ENCODE assay signal across 32 mouse cellular contexts in the genomic region with DNA sequence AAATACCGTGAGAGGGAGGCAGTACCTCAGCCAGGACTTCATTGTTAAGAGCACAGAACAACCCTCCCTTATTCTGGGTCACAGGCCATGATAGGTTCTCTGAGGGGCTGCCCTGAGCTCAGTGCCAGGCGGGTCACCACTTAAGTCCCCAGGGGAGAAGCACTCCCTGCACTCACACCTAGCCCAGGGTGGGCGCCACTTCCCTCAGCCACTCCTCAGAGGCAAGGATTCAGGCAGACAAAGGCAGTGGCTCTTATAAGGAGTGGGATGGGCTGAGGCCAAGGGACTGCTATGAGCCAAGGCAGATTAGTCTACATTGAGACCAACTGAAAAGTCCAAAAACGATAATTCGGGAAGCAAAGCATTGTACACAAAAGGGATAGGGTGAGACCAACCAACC. TPM values are rescaled to one million over a fixed set of nuclear protein-coding genes. Genes with fewer than 3 reads are reported as not detected.
DNase-seq lines count a peak whose midpoint lies in the region; ATAC-seq and TF ChIP-seq lines count a peak whose summit lies in the region.
"Had no signal": no experiment of that assay in that cellular context is flagged by ENCODE, and none has a peak within 500 bp of the region (broad histone marks: within the 10 kb centered on the region; RNA-seq: fewer than 3 reads in every experiment).

No protein-coding gene starts in this region.

- H3K27me3 ChIP-seq in heart, embryonic 10.5 days (ENCODE audit: insufficient read depth, poor library complexity, severe bottlenecking) = no peaks in the 10 kb centered on the region
- no peaks in the 10 kb centered on the region for H3K27me3 ChIP-seq in lung, postnatal 0 days (replicated peaks; ENCODE audit: insufficient read depth, low read length)
- H3K27me3 ChIP-seq in limb, embryonic 10.5 days (ENCODE audit: low read depth, poor library complexity, severe bottlenecking) = no peaks in the 10 kb centered on the region
- no peaks in the 10 kb centered on the region for H3K27me3 ChIP-seq in stomach, postnatal 0 days (ENCODE audit: control insufficient read depth, insufficient read depth, low read length)
- H3K27me3 ChIP-seq: embryonic facial prominence, embryonic 12.5 days; forebrain, embryonic 12.5 days; liver, embryonic 13.5 days; stomach, embryonic 15.5 days had no signal

- H3K4me1 ChIP-seq in heart, embryonic 10.5 days = peaks cover 67% of the 10 kb centered on the region
- H3K4me1 ChIP-seq in lung, postnatal 0 days (ENCODE audit: insufficient read depth, low read depth, low read length) = peaks cover 35% of the 10 kb centered on the region
- H3K4me1 ChIP-seq in limb, embryonic 10.5 days = peaks cover 40% of the 10 kb centered on the region
- peaks cover 13% of the 10 kb centered on the region for H3K4me1 ChIP-seq in stomach, postnatal 0 days (replicated peaks; ENCODE audit: control insufficient read depth, insufficient read depth)

- H3K9ac ChIP-seq in lung, postnatal 0 days (replicated peaks; ENCODE audit: low read depth) = no peak overlapping the region
- 0 out of 2 replicates have a peak overlapping the region, but pooled peaks have one; percentile 2 for H3K9ac ChIP-seq in stomach, postnatal 0 days (ENCODE audit: low read length)
- H3K9ac ChIP-seq: embryonic facial prominence, embryonic 12.5 days; forebrain, embryonic 12.5 days; hindbrain, embryonic 14.5 days; stomach, embryonic 15.5 days had no signal

- peak overlapping the region; percentile 13; the same call in 1 of the 2 replicates for H3K27ac ChIP-seq in heart, embryonic 10.5 days
- peak overlapping the region; percentile 87 for H3K27ac ChIP-seq in lung, postnatal 0 days (ENCODE audit: low read length)
- 0 out of 2 replicates have a peak overlapping the region, but pooled peaks have one; percentile 30 for H3K27ac ChIP-seq in limb, embryonic 10.5 days
- H3K27ac ChIP-seq in stomach, postnatal 0 days (replicated peaks) = 0 out of 2 replicates have a peak overlapping the region, but pooled peaks have one; percentile 67
- H3K27ac ChIP-seq: embryonic facial prominence, embryonic 12.5 days; hindbrain, embryonic 14.5 days; stomach, embryonic 15.5 days had no signal

- DNase-seq in heart, embryonic 10.5 days (ENCODE audit: low spot score) = no peak
- no peak for DNase-seq in heart, postnatal 4 days
- peak; percentile 72 for DNase-seq in lung, postnatal 0 days (ENCODE audit: low spot score)
- DNase-seq in lung, postnatal 10 days = no peak
- no peak for DNase-seq in limb, embryonic 10.5 days (ENCODE audit: low spot score)
- DNase-seq in stomach, postnatal 0 days (ENCODE audit: low spot score) = no peak
- no peak for DNase-seq in frontal cortex, postnatal 14 days (ENCODE audit: low spot score in 2 of 2)
- DNase-seq: adrenal gland, adult 8-10 months; cerebellum, adult 18-20 months; cerebellum, postnatal 25 days; gastrocnemius, postnatal 25 days; heart, postnatal 36 days; kidney, adult 18-20 months; kidney, postnatal 4 days; liver, embryonic 13.5 days had no signal

- no peak overlapping the region for H3K4me2 ChIP-seq in lung, postnatal 0 days (replicated peaks; ENCODE audit: low read depth, low read length)
- no peak overlapping the region for H3K4me2 ChIP-seq in stomach, postnatal 0 days (replicated peaks; ENCODE audit: low read depth)
- H3K4me2 ChIP-seq: embryonic facial prominence, embryonic 12.5 days; forebrain, embryonic 12.5 days; hindbrain, embryonic 14.5 days; liver, embryonic 13.5 days; stomach, embryonic 15.5 days had no signal

- WGBS in heart, embryonic 10.5 days = 83% methylated on average over 5 of the region's 5 CpGs
- WGBS in lung, postnatal 0 days = 60% methylated on average over 5 of the region's 5 CpGs
- WGBS in limb, embryonic 10.5 days = 86% methylated on average over 5 of the region's 5 CpGs
- WGBS in stomach, postnatal 0 days = 77% methylated on average over 5 of the region's 5 CpGs

- peak; percentile 33 for ATAC-seq in lung, postnatal 0 days
- ATAC-seq in stomach, postnatal 0 days (ENCODE audit: low FRiP score, low TSS enrichment) = no peak
- ATAC-seq: activated CD4-positive, CD25-positive, alpha-beta regulatory T cell, adult 4 months; inflammation-experienced regulatory T-cells, adult 6 months; midbrain, embryonic 16.5 days had no signal

- no peak for TF ChIP-seq CTCF in lung, postnatal 0 days (IDR thresholded peaks at IDR 0.05)
- TF ChIP-seq CTCF in stomach, postnatal 0 days (IDR thresholded peaks at IDR 0.05; ENCODE audit: low read depth) = no peak

- no peaks in the 10 kb centered on the region for H3K9me3 ChIP-seq in heart, embryonic 10.5 days
- H3K9me3 ChIP-seq in lung, postnatal 0 days (ENCODE audit: low read length) = no peaks in the 10 kb centered on the region
- H3K9me3 ChIP-seq in limb, embryonic 10.5 days (replicated peaks) = no peaks in the 10 kb centered on the region
- H3K9me3 ChIP-seq in stomach, postnatal 0 days (ENCODE audit: control insufficient read depth, low read length) = no peaks in the 10 kb centered on the region
- H3K9me3 ChIP-seq: embryonic facial prominence, embryonic 12.5 days; forebrain, embryonic 12.5 days; liver, embryonic 13.5 days; midbrain, embryonic 10.5 days; stomach, embryonic 15.5 days had no signal

- no peak overlapping the region for H3K4me3 ChIP-seq in heart, embryonic 10.5 days
- H3K4me3 ChIP-seq in lung, postnatal 0 days (ENCODE audit: low read depth, low read length) = no peak overlapping the region
- H3K4me3 ChIP-seq in limb, embryonic 10.5 days = no peak overlapping the region
- no peak overlapping the region for H3K4me3 ChIP-seq in stomach, postnatal 0 days (ENCODE audit: low read depth, low read length)
- H3K4me3 ChIP-seq: embryonic facial prominence, embryonic 12.5 days; forebrain, embryonic 12.5 days; liver, embryonic 13.5 days; midbrain, embryonic 10.5 days; myocyte; stomach, embryonic 15.5 days had no signal

- peaks cover 48% of the 10 kb centered on the region for H3K36me3 ChIP-seq in heart, embryonic 10.5 days
- H3K36me3 ChIP-seq in lung, postnatal 0 days (ENCODE audit: insufficient read depth, low read length) = no peaks in the 10 kb centered on the region
- H3K36me3 ChIP-seq in limb, embryonic 10.5 days = peaks cover 81% of the 10 kb centered on the region
- H3K36me3 ChIP-seq in stomach, postnatal 0 days (ENCODE audit: control insufficient read depth, insufficient read depth, low read length) = no peaks in the 10 kb centered on the region; the same call in 1 of the 2 replicates

- no peak for TF ChIP-seq EP300 in lung, postnatal 0 days (IDR thresholded peaks at IDR 0.05)
- no peak for TF ChIP-seq EP300 in stomach, postnatal 0 days (optimal IDR thresholded peaks at IDR 0.05)

RNA-seq across cellular contexts. Expression of a gene that starts 6.6 kb away (rescaled TPM):
- 127 and 133 TPM in 2 replicates for polyA plus RNA-seq in heart, embryonic 10.5 days (2016; fragmentation: Nextera tagmentation; extraction: Ambion mirVana)
- total RNA-seq in heart, postnatal 4 days (2021) = 10 to 100 TPM; 52.8 to 56.0 TPM
- polyA plus RNA-seq in lung, postnatal 0 days (2015; fragmentation: Nextera tagmentation; extraction: Ambion mirVana) = 86.9 and 97.1 TPM in 2 replicates
- 152 and 166 TPM in 2 replicates for polyA plus RNA-seq in limb, embryonic 10.5 days (2016; fragmentation: Nextera tagmentation; extraction: Ambion mirVana)
- 53.1 and 53.8 TPM in 2 replicates for polyA plus RNA-seq in stomach, postnatal 0 days (2015; fragmentation: Nextera tagmentation; extraction: Ambion mirVana)

RNA-seq across cellular contexts. Expression of a gene that starts 15.2 kb away (rescaled TPM):
- not detected in 2 replicates for polyA plus RNA-seq in heart, embryonic 10.5 days (2016; fragmentation: Nextera tagmentation; extraction: Ambion mirVana)
- not detected for total RNA-seq in heart, postnatal 4 days (2021)
- not detected in 2 replicates for polyA plus RNA-seq in lung, postnatal 0 days (2015; fragmentation: Nextera tagmentation; extraction: Ambion mirVana)
- not detected in 2 replicates for polyA plus RNA-seq in limb, embryonic 10.5 days (2016; fragmentation: Nextera tagmentation; extraction: Ambion mirVana)
- polyA plus RNA-seq in stomach, postnatal 0 days (2015; fragmentation: Nextera tagmentation; extraction: Ambion mirVana) = not detected in 2 replicates
- total RNA-seq: adrenal gland, adult 8-10 months; gastrocnemius, postnatal 25 days; heart, adult 8-10 months; heart, postnatal 36 days; left cerebral cortex, adult 18-20 months; left cerebral cortex, postnatal 25 days had no signal
- polyA plus RNA-seq: activated CD4-positive, CD25-positive, alpha-beta regulatory T cell, adult 4 months; C2C12; embryonic facial prominence, embryonic 12.5 days; forebrain, embryonic 12.5 days; inflammation-experienced regulatory T-cells, adult 6 months; kidney, embryonic 16.5 days; liver, embryonic 13.5 days; macrophage; midbrain, embryonic 10.5 days; midbrain, embryonic 16.5 days; neural tube, embryonic 14.5 days; stomach, embryonic 15.5 days; urinary bladder, adult 2 months had no signal

RNA-seq across cellular contexts. Expression of a gene that starts 27.9 kb away (rescaled TPM):
- polyA plus RNA-seq in heart, embryonic 10.5 days (2016; fragmentation: Nextera tagmentation; extraction: Ambion mirVana) = 19.2 and 20.9 TPM in 2 replicates
- 10 to 100 TPM; 12.7 to 13.1 TPM for total RNA-seq in heart, postnatal 4 days (2021)
- 8.2 and 8.7 TPM in 2 replicates for polyA plus RNA-seq in lung, postnatal 0 days (2015; fragmentation: Nextera tagmentation; extraction: Ambion mirVana)
- 22.9 and 26.0 TPM in 2 replicates for polyA plus RNA-seq in limb, embryonic 10.5 days (2016; fragmentation: Nextera tagmentation; extraction: Ambion mirVana)
- 11.1 and 11.8 TPM in 2 replicates for polyA plus RNA-seq in stomach, postnatal 0 days (2015; fragmentation: Nextera tagmentation; extraction: Ambion mirVana)

RNA-seq across cellular contexts. Expression of a gene that starts 27.9 kb away (rescaled TPM):
- 49.1 and 52.8 TPM in 2 replicates for polyA plus RNA-seq in heart, embryonic 10.5 days (2016; fragmentation: Nextera tagmentation; extraction: Ambion mirVana)
- total RNA-seq in heart, postnatal 4 days (2021) = 10 to 100 TPM; 36.5 to 39.0 TPM
- polyA plus RNA-seq in lung, postnatal 0 days (2015; fragmentation: Nextera tagmentation; extraction: Ambion mirVana) = 38.0 and 40.2 TPM in 2 replicates
- 54.6 and 61.2 TPM in 2 replicates for polyA plus RNA-seq in limb, embryonic 10.5 days (2016; fragmentation: Nextera tagmentation; extraction: Ambion mirVana)
- 74.2 and 74.9 TPM in 2 replicates for polyA plus RNA-seq in stomach, postnatal 0 days (2015; fragmentation: Nextera tagmentation; extraction: Ambion mirVana)

Comparison
In these comparisons a context has a peak if more than half of its experiments do, and no peak if none do; other contexts are left out.
1. H3K27ac ChIP-seq: peak in every context shown above with its lines; median percentile 87 in lung, postnatal 0 days; 67 in stomach, postnatal 0 days; 30 in limb, embryonic 10.5 days; 13 in heart, embryonic 10.5 days.